8 mouse cellular contexts compared by ENCODE assay signal in genomic region chr8:11004781-11005459, GRCm38 (mm10). TPM values are rescaled to one million over a fixed set of nuclear protein-coding genes. Genes with fewer than 3 reads are reported as not detected.
A peak's percentile ranks its signal among the peaks of the same experiment; 100 is the strongest.
DNase-seq lines count a peak whose midpoint lies in the region; ATAC-seq lines count a peak whose summit lies in the region.

No protein-coding gene starts in this region.

- intact Hi-C loops in left cerebral cortex, postnatal 4 days (cut with DNase I): loop anchor here (5.0 to 10.0 kb wide), 3 partner anchors 130 to 428 kb away; no protein-coding TSS in a partner anchor

- peak overlapping the region; percentile 91 for H3K4me2 ChIP-seq in lung, embryonic 15.5 days
- peak overlapping the region; percentile 92 for H3K4me2 ChIP-seq in embryonic facial prominence, embryonic 12.5 days (replicated peaks)
- peak overlapping the region; percentile 85 for H3K4me2 ChIP-seq in intestine, embryonic 16.5 days (ENCODE audit: low read depth, low read length)
- H3K4me2 ChIP-seq in neural tube, embryonic 14.5 days (ENCODE audit: low read depth, low read length): peak overlapping the region; percentile 96

- H3K27ac ChIP-seq in lung, embryonic 15.5 days: no peak overlapping the region
- H3K27ac ChIP-seq in embryonic facial prominence, embryonic 12.5 days: 0 out of 2 replicates have a peak overlapping the region, but pooled peaks have one; percentile 31
- H3K27ac ChIP-seq in intestine, embryonic 16.5 days (ENCODE audit: low read length): peak overlapping the region; percentile 38; the same call in 1 of the 2 replicates
- H3K27ac ChIP-seq in neural tube, embryonic 14.5 days (ENCODE audit: low read depth, low read length): no peak overlapping the region

- H3K9me3 ChIP-seq in lung, embryonic 15.5 days: no peaks in the 10 kb centered on the region
- H3K9me3 ChIP-seq in embryonic facial prominence, embryonic 12.5 days: no peaks in the 10 kb centered on the region
- H3K9me3 ChIP-seq in intestine, embryonic 16.5 days (ENCODE audit: control insufficient read depth, low read length): no peaks in the 10 kb centered on the region
- H3K9me3 ChIP-seq in neural tube, embryonic 14.5 days (ENCODE audit: control insufficient read depth, low read length): no peaks in the 10 kb centered on the region

- peak overlapping the region; percentile 38 for H3K4me3 ChIP-seq in lung, embryonic 15.5 days
- H3K4me3 ChIP-seq in embryonic facial prominence, embryonic 12.5 days: peak overlapping the region; percentile 80
- H3K4me3 ChIP-seq in intestine, embryonic 16.5 days (ENCODE audit: low read length): peak overlapping the region; percentile 90
- peak overlapping the region; percentile 74 for H3K4me3 ChIP-seq in neural tube, embryonic 14.5 days (ENCODE audit: low read depth, low read length)

- 0 out of 2 replicates have a peak overlapping the region, but pooled peaks have one; percentile 35 for H3K9ac ChIP-seq in lung, embryonic 15.5 days
- peak overlapping the region; percentile 64 for H3K9ac ChIP-seq in embryonic facial prominence, embryonic 12.5 days
- H3K9ac ChIP-seq in intestine, embryonic 16.5 days (ENCODE audit: low read depth, low read length): peak overlapping the region; percentile 91
- peak overlapping the region; percentile 59 for H3K9ac ChIP-seq in neural tube, embryonic 14.5 days (replicated peaks; ENCODE audit: low read depth, low read length)

- 77% methylated on average over 22 of the region's 22 CpGs for WGBS in lung, embryonic 15.5 days
- 70% methylated on average over 22 of the region's 22 CpGs for WGBS in embryonic facial prominence, embryonic 12.5 days
- 84% methylated on average over 22 of the region's 22 CpGs for WGBS in intestine, embryonic 16.5 days
- WGBS in neural tube, embryonic 14.5 days: 72% methylated on average over 22 of the region's 22 CpGs

- no peak for DNase-seq in lung, postnatal 36 days
- DNase-seq in urinary bladder, postnatal 4 days (ENCODE audit: low spot score in 2 of 2): no peak
- DNase-seq in MN1 (ENCODE audit: low spot score): no peak
- no peak for DNase-seq in left cerebral cortex, postnatal 4 days

- peaks cover 64% of the 10 kb centered on the region for H3K4me1 ChIP-seq in lung, embryonic 15.5 days
- peaks cover 74% of the 10 kb centered on the region for H3K4me1 ChIP-seq in embryonic facial prominence, embryonic 12.5 days
- peaks cover 56% of the 10 kb centered on the region for H3K4me1 ChIP-seq in intestine, embryonic 16.5 days (ENCODE audit: control insufficient read depth, insufficient read depth, low read length)
- peaks cover 70% of the 10 kb centered on the region for H3K4me1 ChIP-seq in neural tube, embryonic 14.5 days (ENCODE audit: control insufficient read depth, insufficient read depth, low read length)

- no peak for ATAC-seq in lung, embryonic 15.5 days (ENCODE audit: borderline replicate concordance, extremely low read depth, low FRiP score, low TSS enrichment)
- no peak for ATAC-seq in embryonic facial prominence, embryonic 12.5 days (ENCODE audit: insufficient number of reproducible peaks, insufficient read depth, low FRiP score, low TSS enrichment)
- no peak for ATAC-seq in intestine, embryonic 16.5 days
- no peak for ATAC-seq in neural tube, embryonic 14.5 days (ENCODE audit: low read depth)

- H3K36me3 ChIP-seq in lung, embryonic 15.5 days: no peaks in the 10 kb centered on the region
- peaks cover 20% of the 10 kb centered on the region; the same call in 1 of the 2 replicates for H3K36me3 ChIP-seq in embryonic facial prominence, embryonic 12.5 days
- H3K36me3 ChIP-seq in intestine, embryonic 16.5 days (ENCODE audit: control insufficient read depth, insufficient read depth, low read length): peaks cover 5% of the 10 kb centered on the region; the same call in 1 of the 2 replicates
- H3K36me3 ChIP-seq in neural tube, embryonic 14.5 days (ENCODE audit: control insufficient read depth, insufficient read depth, low read length): no peaks in the 10 kb centered on the region

- no peaks in the 10 kb centered on the region for H3K27me3 ChIP-seq in lung, embryonic 15.5 days
- no peaks in the 10 kb centered on the region for H3K27me3 ChIP-seq in embryonic facial prominence, embryonic 12.5 days
- H3K27me3 ChIP-seq in intestine, embryonic 16.5 days (replicated peaks; ENCODE audit: control insufficient read depth, insufficient read depth, low read length): no peaks in the 10 kb centered on the region
- H3K27me3 ChIP-seq in neural tube, embryonic 14.5 days (ENCODE audit: control insufficient read depth, insufficient read depth, low read length): no peaks in the 10 kb centered on the region

RNA-seq across cellular contexts. Expression of gene Irs2, which starts 3.3 kb away (rescaled TPM):
- polyA plus RNA-seq in lung, embryonic 15.5 days (2015; fragmentation: Nextera tagmentation; extraction: Ambion mirVana): 4.1 TPM in 2 replicates
- 11.5 and 11.8 TPM in 2 replicates for polyA plus RNA-seq in embryonic facial prominence, embryonic 12.5 days (2016; fragmentation: Nextera tagmentation; extraction: Ambion mirVana)
- polyA plus RNA-seq in intestine, embryonic 16.5 days (2015; fragmentation: Nextera tagmentation; extraction: Ambion mirVana): 4.4 and 4.7 TPM in 2 replicates
- 5.6 and 6.1 TPM in 2 replicates for polyA plus RNA-seq in neural tube, embryonic 14.5 days (2014; fragmentation: Nextera tagmentation; extraction: Ambion mirVana)
- 10 to 100 TPM; 35.8 to 37.0 TPM for total RNA-seq in left cerebral cortex, postnatal 4 days (2021)

Comparison
In these comparisons a context has a peak if more than half of its experiments do, and no peak if none do; other contexts are left out.
1. H3K27ac ChIP-seq: peak in embryonic facial prominence, embryonic 12.5 days (single experiment) and intestine, embryonic 16.5 days (single experiment); none in lung, embryonic 15.5 days (single experiment) and neural tube, embryonic 14.5 days (single experiment).
2. H3K4me3 ChIP-seq: peak in every context shown above with its lines; median percentile 90 in intestine, embryonic 16.5 days; 80 in embryonic facial prominence, embryonic 12.5 days; 74 in neural tube, embryonic 14.5 days; 38 in lung, embryonic 15.5 days.
3. H3K9ac ChIP-seq: peak in every context shown above with its lines; median percentile 91 in intestine, embryonic 16.5 days; 64 in embryonic facial prominence, embryonic 12.5 days; 59 in neural tube, embryonic 14.5 days; 35 in lung, embryonic 15.5 days.
4. Peak in every context shown above with its lines, with median percentiles within 50 percentile points of each other: H3K4me2 ChIP-seq.